Mouse (Mus musculus) cerebellum, adult 2 months (tissue): ENCODE results near the gene Hc. TPM values are rescaled to one million over a fixed set of nuclear protein-coding genes. Genes with fewer than 3 reads are reported as not detected.

ENCODE experiments used
- DNase-seq, 2 experiments: peaks; one replicate each; pipeline ENCODE4 v3.0.0; 2021
- H3K27ac ChIP-seq: fragments of 200-500 bp; 2 replicates; pipeline ENCODE4 v1.5.1; 2012; ENCODE audit warnings: low read length, control low read depth, inconsistent platforms; ENCODE audit not compliant: insufficient read depth
- H3K27me3 ChIP-seq: fragments of 200-500 bp; 2 replicates; pipeline ENCODE4 v1.6.1; 2012; ENCODE audit warnings: inconsistent platforms, mild to moderate bottlenecking, low read length, moderate library complexity; ENCODE audit not compliant: control insufficient read depth, insufficient read depth
- H3K4me1 ChIP-seq: fragments of 200-500 bp; 2 replicates; pipeline ENCODE4 v1.6.1; 2011; ENCODE audit warnings: low read length; ENCODE audit not compliant: control insufficient read depth, insufficient read depth
- H3K4me3 ChIP-seq: fragments of 200-500 bp; replicated peaks from 2 replicates; pipeline ENCODE3; 2011; ENCODE audit warnings: mild to moderate bottlenecking, low read depth, low read length, control low read depth; ENCODE audit not compliant: insufficient read depth
- CTCF ChIP-seq: fragments of 200-500 bp; IDR thresholded peaks from 2 replicates; pipeline ENCODE4 v1.5.1; 2011; ENCODE audit warnings: low read depth, mild to moderate bottlenecking, control low read depth, low read length, moderate library complexity, borderline replicate concordance; ENCODE audit not compliant: insufficient read depth
- POLR2A ChIP-seq: fragments of 200-500 bp; IDR thresholded peaks from 2 replicates; pipeline ENCODE4 v1.6.1; 2011; ENCODE audit warnings: low read length, control low read depth, borderline replicate concordance; ENCODE audit not compliant: insufficient read depth
- WGBS: fragments of 180-500 bp; shearing (Covaris S2); methylation state at CpG from one replicate; pipeline ENCODE4 v1.1.7; 2018; 5-methylcytosine and 5-hydroxymethylcytosine counted together
- polyA plus RNA-seq: library from polyadenylated mRNA; depleted of rRNA; stranded (reverse); fragments of >200 nt; gene quantifications from 2 replicates; pipeline ENCODE4 v1.2.3, GENCODE M21; 2012

Hc gene
- polyA plus RNA-seq, 1 experiment = 1.1 TPM

- Histone ChIP-seq H3K27ac (no peak overlapping the region), H3K27me3 (no peaks in the 10 kb centered on the region), H3K4me1 (no peaks in the 10 kb centered on the region), H3K4me3 (no peak overlapping the region)
- 58% methylated on average over 2 of the region's 2 CpGs for WGBS
- DNase-seq = no peak
- TF ChIP-seq POLR2A (no peak), CTCF (no peak)
Observed at GRCm38 (mm10) chr2:34962211-34962610, 99.0 kb downstream of the Hc start.

- Histone ChIP-seq H3K4me3 (peak within 1 kb of the TSS; percentile 12), H3K27ac (no peak within 1 kb of the TSS), H3K4me1 (no peaks in the 10 kb centered on the region), H3K27me3 (no peaks in the 10 kb centered on the region)
- WGBS = 15% methylated on average over 20 of the region's 20 CpGs
- TF ChIP-seq CTCF = no peak
- no peak for TF ChIP-seq POLR2A
- no peak for DNase-seq
Observed at GRCm38 (mm10) chr2:34961481-34962036, 99.7 kb downstream of the Hc start, which contains the start of gene Traf1. Gene Traf1 (minus strand): TSS chr2:34961772.

GRCm38 (mm10) chr2:34960966-34961365, 100.3 kb downstream of the Hc start:
- 72% methylated on average over 6 of the region's 6 CpGs for WGBS
- no peaks in the 10 kb centered on the region for H3K27me3 ChIP-seq
- no peaks in the 10 kb centered on the region for H3K4me1 ChIP-seq
- TF ChIP-seq POLR2A (no peak), CTCF (no peak)
- DNase-seq = no peak
- H3K4me3 ChIP-seq = peak overlapping the region; percentile 12
- H3K27ac ChIP-seq = no peak overlapping the region

- no peak overlapping the region for H3K4me3 ChIP-seq
- TF ChIP-seq POLR2A (no peak), CTCF (no peak)
- no peaks in the 10 kb centered on the region for H3K27me3 ChIP-seq
- H3K27ac ChIP-seq = no peak overlapping the region
- no peak for DNase-seq
- no peaks in the 10 kb centered on the region for H3K4me1 ChIP-seq
- 81% methylated on average over 4 of the region's 5 CpGs for WGBS
Observed at GRCm38 (mm10) chr2:34960466-34960865, 100.8 kb downstream of the Hc start.

GRCm38 (mm10) chr2:34958582-34958981, 102.7 kb downstream of the Hc start:
- WGBS = 95% methylated on average over 7 of the region's 7 CpGs
- TF ChIP-seq POLR2A = no peak
- no peak for TF ChIP-seq CTCF
- Histone ChIP-seq H3K27me3 (no peaks in the 10 kb centered on the region), H3K4me1 (no peaks in the 10 kb centered on the region), H3K4me3 (no peak overlapping the region), H3K27ac (no peak overlapping the region)
- DNase-seq = no peak

GRCm38 (mm10) chr2:34958036-34958435, 103.2 kb downstream of the Hc start:
- H3K4me1 ChIP-seq = no peaks in the 10 kb centered on the region
- H3K4me3 ChIP-seq = no peak overlapping the region
- no peak for DNase-seq
- no peak for TF ChIP-seq CTCF
- no peak for TF ChIP-seq POLR2A
- H3K27ac ChIP-seq = no peak overlapping the region
- 67% methylated on average over 7 of the region's 7 CpGs for WGBS
- no peaks in the 10 kb centered on the region for H3K27me3 ChIP-seq

GRCm38 (mm10) chr2:34957405-34957804, 103.8 kb downstream of the Hc start:
- Histone ChIP-seq H3K4me1 (no peaks in the 10 kb centered on the region), H3K4me3 (no peak overlapping the region), H3K27ac (no peak overlapping the region), H3K27me3 (no peaks in the 10 kb centered on the region)
- no peak for TF ChIP-seq CTCF
- TF ChIP-seq POLR2A = no peak
- WGBS = 56% methylated on average over 1 of the region's 1 CpGs
- no peak for DNase-seq

GRCm38 (mm10) chr2:34956941-34957340, 104.3 kb downstream of the Hc start:
- H3K27ac ChIP-seq = no peak overlapping the region
- H3K27me3 ChIP-seq = no peaks in the 10 kb centered on the region
- TF ChIP-seq CTCF (no peak), POLR2A (no peak)
- WGBS = 62% methylated on average over 5 of the region's 5 CpGs
- no peak overlapping the region for H3K4me3 ChIP-seq
- no peaks in the 10 kb centered on the region for H3K4me1 ChIP-seq
- DNase-seq = no peak
